ENCODE assay signal across 24 mouse cellular contexts in genomic region chr7:66323252-66324015, GRCm38 (mm10). TPM values are rescaled to one million over a fixed set of nuclear protein-coding genes. Genes with fewer than 3 reads are reported as not detected.
DNase-seq lines count a peak whose midpoint lies in the region; ATAC-seq lines count a peak whose summit lies in the region.
"Had no signal": no experiment of that assay in that cellular context is flagged by ENCODE, and none has a peak within 500 bp of the region (broad histone marks: within the 10 kb centered on the region; RNA-seq: fewer than 3 reads in every experiment).

No protein-coding gene starts in this region.

- H3K36me3 ChIP-seq in heart, embryonic 12.5 days, result no peaks in the 10 kb centered on the region
- H3K36me3 ChIP-seq: embryonic facial prominence, embryonic 12.5 days; hindbrain, embryonic 10.5 days; midbrain, embryonic 15.5 days had no signal

- no peak overlapping the region for H3K4me3 ChIP-seq in heart, embryonic 12.5 days
- H3K4me3 ChIP-seq: embryonic facial prominence, embryonic 12.5 days; hindbrain, embryonic 10.5 days; midbrain, embryonic 15.5 days had no signal

- no peaks in the 10 kb centered on the region for H3K27me3 ChIP-seq in heart, embryonic 12.5 days (replicated peaks)
- H3K27me3 ChIP-seq: CH12.LX; embryonic facial prominence, embryonic 12.5 days; midbrain, embryonic 15.5 days had no signal

- no peaks in the 10 kb centered on the region for H3K9me3 ChIP-seq in heart, embryonic 12.5 days (replicated peaks)
- H3K9me3 ChIP-seq: embryonic facial prominence, embryonic 12.5 days; hindbrain, embryonic 10.5 days; midbrain, embryonic 15.5 days had no signal

- H3K4me2 ChIP-seq in heart, embryonic 12.5 days, result no peak overlapping the region
- H3K4me2 ChIP-seq: embryonic facial prominence, embryonic 12.5 days; midbrain, embryonic 15.5 days had no signal

- intact Hi-C loops in heart, postnatal 25 days (cut with DNase I), result no loop called here

- DNase-seq in heart, postnatal 25 days (ENCODE audit: low spot score), result peak; percentile 46
- DNase-seq in lung, postnatal 25 days (ENCODE audit: low spot score), result peak; percentile 32
- DNase-seq in lung, postnatal 10 days, result no peak
- peak; percentile 60 for DNase-seq in fibroblast of lung, adult 2 months (ENCODE audit: low read depth)
- DNase-seq in thymus, postnatal 0 days (ENCODE audit: low spot score), result no peak
- no peak for DNase-seq in thymus, postnatal 10 days (ENCODE audit: low spot score in 2 of 2)
- DNase-seq: adrenal gland, adult 2 months; cerebellum, adult 18-20 months; kidney, adult 8-10 months; layer of hippocampus, postnatal 36 days had no signal

- no peak for ATAC-seq in heart, embryonic 12.5 days (ENCODE audit: insufficient number of reproducible peaks, low FRiP score)
- peak; percentile 86 for ATAC-seq in megakaryocyte, adult 5-6 weeks (ENCODE audit: poor library complexity, severe bottlenecking)
- ATAC-seq: midbrain, embryonic 15.5 days had no signal

- H3K4me1 ChIP-seq in heart, embryonic 12.5 days (replicated peaks), result peaks cover 12% of the 10 kb centered on the region
- H3K4me1 ChIP-seq: hindbrain, embryonic 10.5 days had no signal

- WGBS in heart, embryonic 12.5 days, result 75% methylated on average over 9 of the region's 9 CpGs

- no peak overlapping the region for H3K9ac ChIP-seq in heart, embryonic 12.5 days
- H3K9ac ChIP-seq: embryonic facial prominence, embryonic 12.5 days; liver, embryonic 14.5 days; midbrain, embryonic 15.5 days had no signal

- H3K27ac ChIP-seq in heart, embryonic 12.5 days (ENCODE audit: poor library complexity, severe bottlenecking), result no peak overlapping the region
- H3K27ac ChIP-seq: embryonic facial prominence, embryonic 12.5 days; hindbrain, embryonic 10.5 days; liver, embryonic 14.5 days; macrophage; midbrain, embryonic 15.5 days had no signal

RNA-seq across cellular contexts. Expression of gene Gm10974, which starts 42.3 kb away (rescaled TPM):
- total RNA-seq in heart, postnatal 25 days (2021), result not detected
- polyA plus RNA-seq in heart, embryonic 12.5 days (2016; fragmentation: Nextera tagmentation; extraction: Ambion mirVana), result not detected in 2 replicates
- total RNA-seq in megakaryocyte, adult 5-6 weeks (2015), result not detected in 2 replicates
- not detected in 2 replicates for total RNA-seq in megakaryocyte, adult 5-6 weeks (2017)
- not detected in 2 replicates for polyA plus RNA-seq in thymus, postnatal 0 days (2015; fragmentation: Nextera tagmentation; extraction: Ambion mirVana)
- total RNA-seq: adrenal gland, adult 2 months; CH12.LX; layer of hippocampus, postnatal 36 days; left cerebral cortex, postnatal 25 days had no signal
- polyA plus RNA-seq: adrenal gland, adult 2 months; brain, embryonic 14.5 days; cortical plate, adult 2 months; embryonic facial prominence, embryonic 12.5 days; gonadal fat pad, adult 2 months; hindbrain, embryonic 10.5 days; liver, embryonic 14.5 days; macrophage; midbrain, embryonic 15.5 days; small intestine, adult 2 months; urinary bladder, adult 2 months had no signal

Comparison
In these comparisons a context has a peak if more than half of its experiments do, and no peak if none do; other contexts are left out.
1. DNase-seq: peak in heart, postnatal 25 days (single experiment), lung, postnatal 25 days (single experiment) and fibroblast of lung, adult 2 months (single experiment); none in lung, postnatal 10 days (single experiment), thymus, postnatal 0 days (single experiment) and thymus, postnatal 10 days (0 of 2).